Mouse (Mus musculus) layer of hippocampus, postnatal 25 days (tissue): Measurements from ENCODE around the gene Phospho1. TPM values are rescaled to one million over a fixed set of nuclear protein-coding genes. Genes with fewer than 3 reads are reported as not detected.

Experiments used
- DNase-seq, 2 experiments: peaks; one replicate each; pipeline ENCODE4 v3.0.0; 2022; ENCODE audit warnings: mixed read lengths in 2 of 2, low spot score in 1 of 2; ENCODE audit errors: extremely low spot score in 1 of 2
- total RNA-seq, 2 experiments: library from RNA; stranded (reverse); gene quantifications; 2 replicates each; pipeline ENCODE4 v1.2.3; 2021

Gene Phospho1
- 10 to 100 TPM; 55.6 to 64.3 TPM for total RNA-seq

DNA sequence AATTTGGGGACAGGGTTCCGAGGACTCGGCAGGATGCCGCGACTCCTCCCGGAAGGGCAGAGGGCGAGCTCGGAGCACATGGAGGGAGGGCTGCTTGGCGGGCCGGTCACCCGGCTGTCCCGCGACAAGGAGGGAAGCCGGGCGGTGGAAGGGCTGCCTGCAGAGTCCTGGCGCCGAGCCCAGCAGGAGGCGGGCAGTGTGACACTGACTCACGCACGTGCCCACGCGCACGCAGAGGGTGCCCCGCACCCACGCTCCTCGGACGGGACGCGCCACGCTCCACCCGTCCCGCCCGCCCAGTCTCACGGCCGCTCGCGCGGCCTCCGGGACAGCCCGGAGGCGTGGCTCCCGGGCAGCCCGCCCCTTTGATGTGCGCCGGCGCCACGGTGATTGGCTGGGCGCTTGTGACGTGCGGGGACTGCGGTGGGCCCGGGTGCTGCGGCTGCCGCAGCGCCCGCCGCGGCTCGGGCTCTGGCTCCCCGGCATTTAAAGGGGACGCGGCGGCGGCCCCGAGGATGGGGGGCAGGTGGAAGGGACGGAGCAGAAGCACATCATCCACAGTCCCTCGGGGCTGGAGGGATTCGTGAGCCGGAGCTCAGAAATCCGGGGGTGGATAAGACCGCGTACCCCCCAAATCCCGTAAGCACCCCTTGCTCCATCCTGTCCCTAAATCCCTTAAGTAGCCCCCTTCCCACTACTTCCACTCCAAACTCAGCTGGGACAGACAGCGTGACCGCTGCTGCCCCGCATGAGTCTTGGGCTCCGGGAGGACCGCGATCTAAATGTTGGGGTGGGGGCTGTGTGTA is at the start of gene Phospho1:
Phospho1 (plus strand) TSS at position 429 of the 806 bp plus-strand sequence.
- peak; percentile 77 to 79 for DNase-seq

DNA sequence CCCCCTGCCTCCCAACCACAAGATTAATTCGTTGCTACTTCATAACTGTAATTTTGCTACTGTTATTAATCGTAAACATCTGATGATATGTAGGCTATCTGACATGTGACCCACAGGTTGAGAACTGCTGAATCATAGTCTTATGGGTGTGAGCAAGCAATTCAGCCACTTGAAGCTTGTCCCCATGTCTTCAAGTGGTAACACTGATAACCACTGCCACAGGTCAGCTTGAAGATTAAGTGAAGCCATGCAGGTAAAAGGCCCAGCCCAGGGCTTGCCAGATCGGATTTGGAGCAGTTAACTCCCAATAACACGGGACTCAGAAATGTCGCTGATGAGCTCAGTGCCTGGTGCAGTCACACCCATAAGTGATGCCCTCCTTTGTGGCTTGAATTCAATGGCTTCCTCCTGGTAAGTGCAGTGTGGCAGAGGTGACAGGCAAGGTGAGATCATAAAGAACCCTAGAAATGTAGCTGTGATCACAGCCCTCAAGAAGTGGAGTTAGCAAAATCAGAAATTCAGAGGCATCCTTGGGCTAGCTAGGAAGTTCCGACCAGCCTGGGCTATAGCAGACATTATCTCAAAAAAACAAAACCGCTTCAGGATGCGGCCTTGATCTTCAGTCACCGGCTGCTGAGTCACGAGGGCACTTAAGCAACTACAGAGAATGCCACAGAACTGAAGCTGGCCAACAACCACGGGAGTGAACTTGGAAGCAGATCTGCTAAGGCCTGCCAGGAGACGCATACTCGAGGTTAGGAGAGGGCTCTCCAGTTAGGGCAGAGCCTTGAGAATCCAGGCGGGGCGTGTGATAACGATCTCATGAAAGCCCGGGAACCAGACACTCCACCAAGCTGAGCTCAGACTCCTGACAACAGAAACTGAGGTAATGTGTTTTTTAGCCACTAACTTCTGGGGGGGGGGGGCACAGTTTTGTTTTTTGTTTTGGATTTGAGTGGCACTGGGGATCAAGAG is 46.7 kb upstream of the Phospho1 start:
- no peak for DNase-seq

DNA sequence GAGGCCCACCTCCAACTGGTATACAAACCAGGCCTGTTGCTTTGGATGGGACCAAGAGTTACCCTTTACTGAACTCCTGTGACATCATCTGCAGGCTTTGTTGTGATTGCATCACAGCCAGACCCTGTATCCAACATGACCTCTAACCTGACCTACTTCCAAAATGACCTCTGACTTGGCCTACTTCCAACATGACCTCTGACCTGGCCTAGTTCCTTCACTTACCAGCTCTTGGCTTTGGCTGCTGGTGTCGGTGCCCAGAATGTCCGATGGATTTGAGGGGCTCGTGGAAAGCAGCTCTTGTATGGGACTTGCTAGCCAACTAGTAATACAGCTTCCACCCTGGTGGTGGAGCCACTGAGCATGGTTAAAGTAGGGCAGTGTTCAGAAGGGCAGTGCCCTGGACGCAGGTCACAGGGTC is 45.5 kb upstream of the Phospho1 start:
- DNase-seq = no peak

DNA sequence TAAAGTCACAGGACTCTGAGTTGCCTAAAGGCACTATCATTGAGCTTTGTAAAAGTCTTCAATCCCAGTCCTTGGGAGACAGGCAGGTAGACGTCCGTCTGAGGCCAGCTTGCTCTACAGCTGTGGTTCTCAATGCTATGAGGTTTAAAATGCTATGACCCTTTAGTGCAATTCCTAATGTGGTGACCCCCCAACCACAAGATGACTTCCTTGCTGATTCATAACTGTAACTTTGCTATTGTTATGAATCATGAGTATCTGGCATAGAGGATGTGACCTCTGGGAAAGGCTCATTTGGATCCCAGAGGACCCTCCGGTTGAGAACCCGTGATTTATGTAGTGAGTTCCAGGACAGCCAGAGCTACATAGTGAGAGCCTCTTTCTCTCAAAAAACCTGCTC is 44.9 kb upstream of the Phospho1 start:
- DNase-seq = no peak

DNA sequence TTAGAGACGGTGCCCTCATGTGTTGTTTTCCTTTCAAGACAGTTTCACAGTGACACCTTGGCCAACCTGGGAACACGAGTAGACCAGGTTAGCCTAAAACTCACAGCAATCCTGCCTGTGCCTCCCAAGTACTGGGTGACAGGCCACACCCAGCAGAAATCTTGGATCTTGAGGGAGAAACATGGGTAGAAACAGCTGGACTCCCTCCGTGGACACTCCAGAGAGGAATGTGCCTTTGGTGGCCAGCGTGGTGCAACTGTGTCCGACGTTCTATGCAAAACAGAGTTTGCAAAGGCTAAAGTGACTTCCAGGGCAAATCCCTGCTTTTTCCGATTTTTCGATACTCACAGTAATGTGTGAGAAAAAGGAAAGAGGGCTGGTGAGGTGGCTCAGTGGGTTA is 43.8 kb upstream of the Phospho1 start:
- no peak for DNase-seq

DNA sequence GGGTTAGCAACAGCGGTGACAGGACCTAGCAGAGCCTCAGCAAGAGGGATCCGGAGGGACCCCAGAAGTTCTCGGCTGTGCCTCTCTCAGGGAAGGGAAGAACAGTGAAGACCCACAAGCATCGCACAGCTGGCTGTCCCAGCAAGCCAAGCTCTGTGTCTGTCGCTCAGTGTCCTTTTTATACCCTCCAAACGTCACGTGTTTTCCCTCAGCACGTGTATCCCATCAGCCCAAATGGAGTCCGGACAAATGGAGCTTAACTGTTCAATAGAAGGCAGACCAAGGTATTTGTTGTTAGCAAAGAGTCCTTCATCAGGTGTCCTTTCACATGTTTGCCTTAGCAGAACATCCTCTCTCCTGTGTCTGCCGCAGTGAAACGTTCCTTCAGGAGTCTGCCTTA is 42.7 kb upstream of the Phospho1 start:
- DNase-seq = no peak

DNA sequence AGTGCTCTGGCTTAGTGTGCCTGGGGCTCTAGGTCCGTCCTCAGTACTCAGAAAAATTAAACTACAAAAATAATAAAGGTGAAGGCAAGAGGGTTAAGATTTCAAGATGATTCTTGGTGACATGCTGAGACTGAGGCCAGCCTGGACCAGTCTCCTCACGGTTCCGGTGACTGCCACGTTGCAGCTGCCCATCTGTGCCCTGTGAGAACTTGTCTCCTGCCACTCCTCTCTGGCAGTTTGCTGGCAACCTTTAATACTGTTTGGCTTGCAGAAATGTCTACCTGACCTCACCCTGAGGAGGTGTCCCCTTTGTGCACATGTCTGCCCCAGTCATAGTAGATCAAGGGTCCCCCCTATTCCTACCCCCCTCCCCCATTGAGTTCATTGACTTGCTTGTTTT is 40.8 kb upstream of the Phospho1 start:
- DNase-seq = no peak

DNA sequence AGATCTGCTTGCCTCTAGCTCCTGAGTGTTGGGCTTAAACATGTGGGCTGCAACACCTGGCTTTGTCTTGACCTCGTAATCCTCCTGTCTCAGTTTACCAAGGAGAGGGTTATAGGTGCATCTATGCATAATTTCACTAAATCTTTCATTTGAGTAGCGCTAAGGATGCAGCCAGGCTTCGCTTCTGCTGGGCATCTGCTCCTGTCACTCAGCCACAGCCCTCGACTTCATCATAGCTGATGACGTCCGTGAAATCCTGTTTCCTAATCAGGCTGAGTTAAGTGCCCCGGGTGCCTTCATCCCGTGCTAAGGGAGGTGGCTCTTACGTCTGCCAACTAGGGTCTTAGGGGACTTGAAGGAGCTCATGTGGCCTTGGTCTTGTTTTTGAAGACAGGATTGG is 40.3 kb upstream of the Phospho1 start:
- DNase-seq = no peak

DNA sequence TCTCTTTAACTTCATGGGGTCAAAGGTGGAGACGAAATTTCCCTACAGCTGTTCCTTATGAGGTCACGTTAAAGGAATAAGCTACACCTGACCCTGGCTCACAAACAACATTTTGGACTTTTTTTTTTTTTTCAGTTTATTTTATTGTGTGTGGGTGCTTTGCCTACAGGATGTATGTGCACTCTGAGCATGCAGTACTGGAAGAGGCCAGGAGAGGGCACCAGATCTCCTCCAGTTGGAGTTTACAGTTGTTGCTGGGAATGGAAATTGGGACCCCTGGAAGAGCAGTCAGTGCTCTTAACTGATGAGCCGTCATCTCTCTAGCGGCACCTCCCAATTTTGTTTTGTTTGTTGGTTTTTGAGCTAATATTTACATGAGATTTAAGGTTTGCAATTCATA is 38.6 kb upstream of the Phospho1 start:
- no peak for DNase-seq

DNA sequence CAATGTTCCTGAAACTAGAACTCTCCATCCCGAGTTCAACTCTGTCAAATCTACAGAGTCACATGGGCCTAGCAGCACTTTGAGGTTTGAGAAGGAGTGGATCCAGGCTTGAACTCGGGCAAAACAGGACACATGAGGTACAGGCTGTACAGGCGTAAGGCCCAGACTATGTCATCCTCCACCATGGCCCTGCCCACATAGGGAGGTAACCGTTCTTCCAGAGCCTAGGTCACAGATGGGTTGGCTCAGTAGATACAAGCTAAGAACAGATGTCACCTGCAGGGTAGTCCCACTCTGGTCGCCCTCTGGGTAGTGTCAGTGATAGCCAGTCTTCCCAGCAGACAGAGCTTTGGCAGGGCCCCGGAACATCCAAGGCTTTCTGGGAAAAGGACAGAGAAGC is 37.8 kb upstream of the Phospho1 start:
- DNase-seq = no peak

DNA sequence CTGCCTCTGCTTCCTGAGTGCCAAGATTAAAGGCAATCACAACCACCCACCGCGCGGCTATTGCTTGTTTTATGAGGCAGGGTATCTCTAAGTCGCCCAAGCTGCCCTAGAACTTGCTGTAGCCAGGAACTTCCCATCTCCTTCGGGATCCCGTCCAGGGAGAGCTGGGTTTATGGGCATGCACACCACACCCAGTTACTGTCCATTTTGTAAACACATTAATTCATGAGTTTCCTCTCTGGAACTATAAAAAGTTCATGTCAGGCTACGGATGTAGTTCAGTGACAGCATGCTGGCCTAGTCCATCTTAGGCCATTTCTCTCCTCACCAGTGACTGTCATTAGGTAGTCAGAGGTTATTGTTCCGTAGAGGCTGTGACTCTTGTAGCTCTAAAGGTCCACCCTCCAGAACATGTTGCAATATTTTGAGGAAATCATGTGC is 34.8 kb upstream of the Phospho1 start:
- no peak for DNase-seq

DNA sequence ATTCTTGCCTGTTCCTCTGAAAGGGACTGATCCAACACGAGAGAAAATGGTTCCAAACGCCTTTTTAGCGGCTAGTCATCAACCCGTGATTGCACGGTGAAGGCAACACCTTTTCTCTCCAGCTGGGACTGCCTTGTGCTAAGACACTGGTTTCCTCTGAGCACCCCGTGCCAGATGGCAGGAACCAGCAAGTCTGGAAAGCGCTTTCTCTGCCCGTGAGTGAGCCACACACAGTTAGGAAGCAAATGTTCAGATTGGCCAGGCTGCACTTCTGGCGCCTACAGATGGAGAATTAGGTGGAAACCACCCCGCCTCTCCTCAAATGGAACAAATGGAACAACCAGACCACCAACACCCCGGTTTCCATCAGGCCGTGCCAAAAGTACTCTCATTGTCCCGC is 32.5 kb upstream of the Phospho1 start:
- peak; percentile 31 to 39 for DNase-seq

DNA sequence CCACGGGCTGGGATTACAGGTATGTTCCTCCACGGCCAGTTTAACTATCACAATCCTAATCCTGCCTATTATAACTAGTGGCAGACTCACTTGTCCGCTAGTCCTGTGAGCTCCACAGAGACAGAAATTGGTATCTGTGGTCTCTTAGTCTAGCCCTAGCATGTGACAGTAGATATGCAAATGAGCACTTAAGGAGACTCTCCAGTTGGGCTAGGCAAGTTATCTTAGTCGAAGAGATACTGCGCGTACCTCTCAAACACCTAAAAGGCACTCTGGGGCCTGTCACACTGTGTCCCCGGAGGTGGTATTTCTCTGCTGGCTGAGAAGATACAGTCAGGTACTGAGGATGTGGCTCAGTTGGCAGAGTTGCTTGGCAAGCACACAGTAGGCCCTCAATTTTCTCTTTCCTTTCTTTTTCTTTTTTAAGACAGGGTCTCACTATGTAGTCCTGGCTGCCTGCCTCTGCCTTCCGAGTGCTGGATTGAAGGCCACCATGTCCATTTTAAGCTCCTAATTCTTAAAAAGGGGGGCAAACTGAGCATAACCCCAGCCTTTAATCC is 31.3 kb upstream of the Phospho1 start:
- no peak for DNase-seq

DNA sequence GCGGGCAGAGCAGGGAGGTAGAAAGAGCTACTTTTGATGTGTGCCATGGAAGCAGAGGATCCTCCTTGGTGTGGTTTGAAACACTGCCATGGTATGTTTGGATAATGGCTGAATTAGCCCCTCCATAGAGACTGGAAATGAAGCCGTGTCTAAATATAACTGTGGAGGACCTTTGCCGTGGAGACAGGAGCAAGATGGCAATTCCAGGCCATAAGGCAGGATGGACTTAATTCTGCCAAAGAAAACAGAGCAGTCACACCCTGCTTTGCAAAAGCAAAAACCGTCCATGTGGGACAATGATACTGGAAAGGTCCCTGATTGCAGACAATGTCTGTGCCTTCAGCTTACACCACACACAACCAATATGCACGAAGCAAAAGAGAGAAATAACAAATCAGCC is 30.1 kb upstream of the Phospho1 start:
- DNase-seq = no peak

DNA sequence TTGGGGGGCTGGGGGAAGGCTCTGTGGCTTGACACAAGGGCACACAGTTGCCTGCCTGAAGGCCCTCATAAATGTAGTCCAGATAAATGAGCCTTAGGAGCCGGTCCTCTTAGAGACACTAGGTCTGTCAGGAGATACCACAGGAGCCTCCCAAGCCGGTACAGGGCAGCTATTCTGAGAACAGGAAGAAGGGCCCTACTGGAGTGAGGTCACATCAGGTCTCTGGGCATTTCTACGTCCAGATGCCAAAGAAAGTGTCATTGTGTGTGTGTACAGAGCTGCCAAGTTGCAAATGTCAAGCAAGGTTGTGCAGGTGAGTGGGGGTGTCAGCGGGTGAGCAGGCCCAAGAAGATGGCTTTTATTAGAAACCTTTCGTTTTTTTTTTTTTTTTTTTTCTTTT is 28.7 kb upstream of the Phospho1 start:
- DNase-seq = no peak

DNA sequence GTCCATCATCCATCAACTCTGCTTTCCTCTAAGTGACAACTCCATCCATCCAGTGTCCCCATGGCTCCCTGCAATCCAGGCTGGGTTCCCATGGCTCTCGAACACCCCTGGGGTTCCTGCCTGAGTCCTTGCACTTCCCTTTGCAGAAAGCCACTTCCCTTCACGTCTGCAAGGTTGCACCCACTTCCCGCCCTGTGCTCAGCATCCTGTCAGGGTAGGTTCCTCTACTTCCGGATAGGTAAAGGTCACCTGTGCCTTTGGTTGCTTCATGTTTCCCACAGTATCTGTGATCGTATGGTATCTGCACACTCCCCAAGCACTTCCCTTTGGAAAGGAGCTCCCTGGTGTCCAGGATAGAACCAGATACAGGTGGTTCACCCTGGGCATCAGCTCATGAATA is 19.3 kb upstream of the Phospho1 start:
- no peak for DNase-seq

DNA sequence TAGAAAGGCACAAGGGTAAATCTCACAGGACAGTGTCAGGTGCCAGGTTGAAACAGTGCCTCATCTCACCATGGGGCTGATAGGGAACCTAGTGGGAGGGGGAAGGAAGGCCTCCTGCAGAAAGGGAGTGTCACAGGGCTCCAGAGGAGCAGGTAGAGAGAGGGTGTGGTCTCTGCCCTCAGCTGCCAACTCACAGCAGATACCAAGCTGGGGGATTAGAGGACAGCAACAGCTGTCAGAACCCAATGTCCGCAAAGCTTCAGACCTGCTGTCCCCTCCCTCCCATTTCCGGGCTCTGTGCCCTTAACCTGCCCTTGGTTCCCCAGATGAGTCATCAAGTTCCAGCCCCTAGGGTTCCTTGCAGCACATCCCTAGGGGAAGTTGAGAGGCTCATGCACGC is 18.8 kb upstream of the Phospho1 start:
- no peak for DNase-seq

DNA sequence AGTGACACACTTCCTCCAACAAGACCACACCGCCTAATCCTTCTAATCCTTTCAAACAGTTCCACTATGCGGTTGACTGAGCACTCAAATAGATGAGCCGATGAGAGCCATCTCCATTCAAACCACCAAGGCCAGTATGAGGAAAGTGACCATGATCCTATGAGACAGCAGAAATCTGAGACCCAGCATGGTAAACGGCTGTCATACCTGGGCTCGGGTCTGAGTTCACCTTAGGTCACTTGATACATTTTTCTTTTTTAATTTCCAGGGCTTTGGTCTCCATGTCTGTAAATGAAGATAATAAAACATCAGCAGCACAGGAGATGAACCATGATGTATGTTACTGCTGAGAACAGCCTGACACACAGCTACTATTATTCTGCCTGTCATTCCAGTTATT is 16.4 kb upstream of the Phospho1 start:
- no peak for DNase-seq

DNA sequence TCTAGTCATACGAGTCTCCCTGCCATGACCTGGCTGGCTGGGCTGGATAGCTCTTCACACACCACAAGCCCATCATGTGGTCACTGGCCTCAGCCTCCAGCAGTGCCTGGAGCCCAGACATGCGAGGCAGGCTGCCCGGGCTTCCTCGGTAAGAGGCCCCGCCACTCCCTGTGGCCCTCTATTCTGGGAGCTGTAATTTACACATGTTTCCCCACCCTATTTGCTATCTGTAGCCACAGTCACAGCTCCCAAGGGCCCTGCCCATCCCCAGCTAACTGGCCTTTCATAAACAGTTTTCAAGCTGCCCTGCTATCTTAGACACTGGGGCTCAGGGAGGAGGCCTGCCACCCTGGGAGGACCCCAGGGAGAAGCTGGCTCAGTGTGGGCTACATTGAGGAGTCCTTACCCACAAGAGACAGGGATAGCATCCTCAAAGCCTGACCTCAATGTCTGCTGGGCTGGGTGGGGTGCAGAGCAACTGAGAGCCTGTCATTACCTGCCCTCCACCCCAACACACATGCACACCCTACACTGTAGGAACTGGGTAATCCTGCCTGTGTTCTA is 15.8 kb upstream of the Phospho1 start:
- DNase-seq = no peak

DNA sequence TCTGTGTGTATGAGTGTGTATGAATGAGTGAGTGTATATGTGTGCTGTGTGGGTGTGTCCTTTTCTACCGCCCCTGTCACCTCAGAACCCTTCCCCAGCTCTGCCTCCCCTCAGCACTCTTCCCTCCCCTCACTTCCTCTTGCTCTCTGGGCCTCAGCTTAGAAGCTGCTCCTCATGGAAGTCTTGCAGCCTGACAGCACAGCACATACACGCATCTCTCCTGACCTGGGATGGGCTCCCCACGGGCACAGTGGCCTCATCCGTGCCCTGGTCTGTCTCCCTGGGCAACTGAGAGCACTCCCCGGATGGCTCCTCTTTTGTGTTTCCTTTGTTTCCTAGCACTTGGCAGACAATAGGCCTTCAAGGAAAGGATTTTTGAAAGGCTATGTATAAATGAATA is 14.7 kb upstream of the Phospho1 start:
- no peak for DNase-seq

DNA sequence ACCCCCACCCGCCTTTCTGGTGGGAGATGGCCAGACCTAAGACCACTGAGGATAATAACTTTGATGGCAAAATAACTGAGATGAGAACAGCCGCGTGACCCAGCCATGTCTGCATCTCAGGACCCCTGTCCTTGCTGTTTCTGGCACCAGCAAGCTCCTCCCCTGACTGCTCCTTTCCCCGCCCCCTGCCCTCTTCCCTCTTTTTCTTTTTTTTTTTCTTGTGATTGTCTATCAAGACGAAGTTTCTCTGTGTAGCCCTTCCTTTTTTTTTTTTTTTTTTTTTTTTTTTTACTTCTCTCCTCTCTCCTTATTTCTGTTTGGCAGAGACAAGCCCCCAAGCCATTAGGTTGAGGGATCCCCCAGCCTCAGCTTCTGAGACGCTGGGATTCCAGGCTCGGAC is 13.5 kb upstream of the Phospho1 start:
- no peak for DNase-seq
